Mouse (Mus musculus) erythroid progenitor cell, adult 5-6 weeks (primary cell): Measurements from ENCODE around the gene Prkca. TPM values are rescaled to one million over a fixed set of nuclear protein-coding genes. Genes with fewer than 3 reads are reported as not detected.

ENCODE experiments used
- ATAC-seq: replicated peaks from 2 replicates; pipeline ENCODE4 v1.8.0; 2016; ENCODE audit warnings: moderate number of reproducible peaks, mild to moderate bottlenecking, moderate TSS enrichment, inconsistent platforms; ENCODE audit not compliant: poor library complexity, low FRiP score, severe bottlenecking
- total RNA-seq, 2 experiments: library from RNA; stranded (forward) in 1 of 2; stranded (reverse) in 1 of 2; fragments of 150-400 nt in 1 of 2; fragments of 186-747, 209-891 nt in 1 of 2; gene quantifications; 2 replicates each; pipeline versions ENCODE4 v1.2.3 to v1.2.4; 2015 to 2017; ENCODE audit warnings: low replicate concordance in 2 of 2

Gene Prkca
- total RNA-seq, 2 experiments from 2014 or later = 0.30 to 14.3 TPM

DNA sequence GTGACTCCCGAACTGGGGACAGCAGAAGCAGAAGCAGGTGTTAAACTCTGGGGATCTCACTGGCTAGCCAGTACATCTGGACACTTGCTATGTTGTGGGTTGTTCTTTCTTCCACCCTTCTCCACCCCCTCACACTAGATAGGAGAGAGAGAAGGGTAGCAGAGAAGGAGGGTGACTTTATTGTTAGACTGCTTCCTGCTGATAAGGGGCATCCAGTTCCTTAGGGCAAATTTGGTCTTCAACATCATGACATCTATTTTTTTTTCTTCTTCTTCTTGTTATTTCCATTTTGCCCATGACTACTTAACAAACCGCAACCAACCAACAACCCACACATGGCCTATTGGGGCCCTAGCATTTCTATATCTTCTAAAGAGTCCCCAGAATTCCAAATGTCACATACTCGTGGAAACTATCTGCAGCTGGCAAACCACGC, 97.4 kb downstream of the Prkca start:
- ATAC-seq = no peak

DNA sequence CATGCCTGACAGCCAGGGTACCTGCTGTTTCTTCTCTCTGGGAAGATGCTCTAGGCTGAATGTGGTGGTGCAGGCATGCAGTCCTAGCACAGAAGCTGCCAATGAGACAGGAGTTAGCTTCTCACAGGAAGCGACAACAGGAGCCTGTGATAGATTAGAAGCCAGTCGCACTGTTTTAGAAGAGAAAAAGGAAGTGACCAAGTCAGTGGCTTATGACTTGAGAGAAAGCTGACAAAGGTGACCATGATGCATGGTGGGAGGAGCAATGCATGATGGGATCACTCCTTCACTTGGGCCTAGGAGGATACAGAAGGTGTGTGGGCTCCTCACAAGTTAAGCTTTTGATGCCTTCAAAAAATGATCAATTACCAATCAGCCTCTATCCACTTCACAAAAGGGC, 99.5 kb downstream of the Prkca start:
- ATAC-seq = no peak

DNA sequence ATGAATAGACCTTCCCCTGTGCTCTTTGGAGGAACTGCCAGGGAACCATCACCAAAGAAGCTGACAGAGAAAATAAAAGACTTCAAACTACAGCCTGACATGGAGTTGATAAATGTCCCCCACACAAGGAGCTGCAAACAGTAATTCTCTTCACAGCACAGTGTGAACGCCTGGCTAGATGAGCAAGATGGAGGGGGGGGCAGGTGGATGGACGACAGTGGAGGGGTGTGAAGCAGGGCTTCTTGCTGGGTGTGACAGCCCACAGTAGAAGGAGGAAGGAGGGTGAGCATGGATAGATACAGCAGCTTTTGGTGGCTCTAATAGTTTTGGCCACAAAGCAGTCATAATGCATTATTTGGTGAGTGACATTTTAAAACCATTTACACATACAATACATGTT, 100.1 kb downstream of the Prkca start:
- ATAC-seq = no peak

DNA sequence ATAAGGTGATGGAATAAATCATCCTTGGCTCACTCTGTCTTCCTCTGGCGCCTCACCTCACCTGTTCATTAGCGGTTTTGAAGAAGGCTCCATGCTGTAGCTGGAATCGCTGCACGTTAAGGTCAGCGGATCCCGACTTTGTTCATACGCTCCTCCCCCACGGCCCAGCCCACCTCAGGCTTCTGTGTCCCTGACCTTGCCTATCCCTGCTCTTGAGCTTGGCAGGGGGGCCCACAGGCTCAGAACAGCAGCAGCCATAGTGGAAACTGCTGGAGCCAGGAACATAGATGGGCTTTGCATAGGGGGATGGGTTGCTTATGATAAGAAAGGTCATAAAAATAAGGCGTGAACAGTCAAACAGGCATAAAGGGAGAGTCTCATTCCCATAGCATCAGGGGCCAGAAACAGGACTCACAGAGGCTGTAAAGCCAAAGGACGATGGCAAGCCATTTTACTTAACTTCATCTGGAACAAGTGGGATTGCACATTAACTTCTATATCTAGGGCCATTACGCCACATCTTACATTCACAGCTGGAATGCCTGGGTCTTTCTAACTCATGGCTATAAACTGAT, 102.7 kb downstream of the Prkca start:
- ATAC-seq = no peak

DNA sequence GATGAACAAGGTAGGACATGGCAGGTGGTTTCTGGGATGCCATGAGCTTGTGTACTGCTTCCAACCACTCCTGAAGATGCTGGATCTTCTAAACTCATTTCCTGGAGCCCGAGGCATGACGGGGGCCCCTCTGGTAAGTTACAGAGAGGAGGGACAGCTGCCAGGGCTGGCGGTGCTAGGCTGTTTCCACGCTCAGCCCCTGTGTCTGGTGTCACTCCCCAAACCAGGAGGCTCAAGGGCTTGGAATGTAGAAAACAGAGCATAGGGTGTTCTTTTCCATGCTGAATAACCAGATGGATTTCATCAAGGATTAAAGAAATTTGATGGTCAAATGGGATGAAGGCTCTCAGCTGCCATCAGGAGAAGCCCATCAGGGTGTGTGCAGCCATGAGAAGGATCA, 104.6 kb downstream of the Prkca start:
- no peak for ATAC-seq

DNA sequence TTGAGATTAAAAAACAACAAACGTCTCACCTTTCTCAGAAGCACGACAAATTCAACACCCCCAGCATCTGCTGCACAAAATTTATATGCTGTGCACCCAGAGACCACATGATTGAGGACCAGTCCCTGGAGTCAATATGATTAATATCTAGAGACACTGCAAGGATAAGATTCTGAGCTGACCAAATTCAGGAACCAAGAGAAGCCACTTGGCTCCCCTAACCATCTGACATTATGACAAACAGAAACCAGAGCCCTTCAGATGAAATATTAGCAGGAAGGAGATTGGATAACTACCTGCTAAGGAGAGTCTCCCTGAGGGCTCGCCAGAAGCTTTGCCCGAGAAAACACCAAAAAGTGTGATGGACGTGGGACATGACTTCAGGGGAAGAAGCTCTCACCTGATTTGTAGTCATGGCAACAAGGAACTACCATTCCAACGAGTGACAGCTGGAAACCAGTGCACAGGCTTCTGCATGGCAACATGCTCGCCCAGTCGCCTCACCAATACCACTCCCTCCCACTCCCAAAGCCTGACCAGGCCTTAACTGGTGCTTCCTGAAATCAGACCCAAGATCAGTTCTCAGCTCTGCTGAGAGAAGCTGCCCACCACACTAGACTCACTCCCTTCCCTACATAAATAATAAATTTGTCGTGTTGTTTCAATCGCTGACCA, 106.8 kb downstream of the Prkca start:
- no peak for ATAC-seq

DNA sequence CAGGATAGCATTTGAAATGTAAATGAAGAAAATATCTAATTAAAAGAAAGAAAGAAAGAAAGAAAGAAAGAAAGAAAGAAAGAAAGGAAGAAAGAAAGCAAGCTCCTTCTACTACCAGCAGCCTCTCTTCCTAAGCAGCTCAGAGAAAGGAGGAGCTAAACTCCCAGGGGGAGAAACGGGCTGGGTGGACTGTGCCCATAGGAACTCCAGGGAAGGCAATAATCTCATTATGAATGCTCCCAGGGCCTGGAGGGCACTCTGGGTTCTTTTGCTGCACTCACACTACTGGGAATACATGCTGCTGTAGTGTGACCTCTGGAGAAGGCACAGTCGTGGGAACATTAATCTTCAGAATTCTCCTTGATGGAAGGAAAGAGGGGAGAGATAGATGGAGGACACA, 107.5 kb downstream of the Prkca start:
- ATAC-seq = no peak

DNA sequence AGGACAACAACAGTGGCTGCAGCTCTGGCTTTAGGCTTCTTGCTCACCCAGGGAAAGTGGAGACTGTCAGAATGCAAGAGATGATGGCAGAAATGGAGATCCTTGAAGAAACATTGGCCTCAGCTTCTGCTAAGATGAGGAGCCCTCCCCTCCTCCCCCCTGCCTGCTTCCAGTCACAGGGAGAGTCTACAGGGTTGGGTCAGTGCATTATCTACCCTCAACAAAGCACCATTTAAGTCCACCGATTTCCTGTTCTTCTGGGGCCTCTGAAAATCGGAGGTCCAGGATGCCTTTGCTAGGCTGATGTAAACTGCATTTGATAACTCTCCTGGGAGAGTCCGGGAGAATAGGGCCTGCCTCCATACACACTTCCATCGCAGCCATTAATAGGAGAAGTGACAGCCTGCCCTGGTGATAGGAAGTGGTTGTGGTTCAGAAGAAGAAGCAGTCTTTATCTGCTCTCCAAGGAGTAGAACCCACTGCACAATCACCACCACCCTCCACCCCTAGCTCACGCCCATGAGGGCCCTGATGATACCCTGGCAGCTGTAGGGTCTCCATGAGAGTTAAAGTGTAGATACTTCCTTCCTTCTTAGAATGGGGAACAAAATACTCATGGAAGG, 108.5 kb downstream of the Prkca start:
- ATAC-seq = no peak

DNA sequence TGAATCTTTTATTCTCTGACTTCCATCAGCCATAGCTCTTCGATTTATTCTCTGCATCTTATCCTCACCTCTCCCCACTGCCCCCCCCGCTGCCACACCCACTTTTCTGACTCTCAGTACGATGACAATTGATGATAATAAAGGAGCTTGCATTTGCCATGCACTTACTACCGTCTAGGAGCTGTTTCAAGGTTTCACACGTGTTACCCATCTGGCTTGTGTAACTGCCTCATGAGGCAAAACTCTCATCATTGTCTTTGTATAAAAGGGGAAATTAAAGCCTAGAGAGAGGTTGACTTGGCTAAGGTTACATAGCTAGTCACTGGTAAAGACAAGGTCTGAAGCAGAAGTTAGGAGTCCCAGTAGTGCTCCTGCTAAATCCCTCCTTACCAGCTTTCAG, 110.7 kb downstream of the Prkca start:
- no peak for ATAC-seq

DNA sequence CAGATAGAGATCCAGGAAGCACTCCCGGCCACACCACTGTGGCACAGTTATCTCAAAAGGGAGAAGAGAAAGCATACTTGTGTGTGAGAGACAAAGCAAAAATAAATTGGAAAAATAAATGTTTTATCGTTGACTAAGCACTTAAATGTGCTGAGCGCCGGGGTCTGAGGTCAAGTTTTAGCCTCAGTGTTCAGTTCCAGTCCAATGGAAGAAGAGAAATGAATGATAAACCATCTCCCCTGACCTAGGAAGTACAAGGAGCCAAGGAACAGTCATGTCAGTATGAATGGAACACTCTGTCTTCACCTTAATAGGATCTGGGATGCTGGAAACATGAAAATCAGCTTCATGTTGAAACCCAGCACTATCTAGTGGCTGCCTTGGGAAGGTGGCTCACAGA, 113.6 kb downstream of the Prkca start:
- no peak for ATAC-seq

DNA sequence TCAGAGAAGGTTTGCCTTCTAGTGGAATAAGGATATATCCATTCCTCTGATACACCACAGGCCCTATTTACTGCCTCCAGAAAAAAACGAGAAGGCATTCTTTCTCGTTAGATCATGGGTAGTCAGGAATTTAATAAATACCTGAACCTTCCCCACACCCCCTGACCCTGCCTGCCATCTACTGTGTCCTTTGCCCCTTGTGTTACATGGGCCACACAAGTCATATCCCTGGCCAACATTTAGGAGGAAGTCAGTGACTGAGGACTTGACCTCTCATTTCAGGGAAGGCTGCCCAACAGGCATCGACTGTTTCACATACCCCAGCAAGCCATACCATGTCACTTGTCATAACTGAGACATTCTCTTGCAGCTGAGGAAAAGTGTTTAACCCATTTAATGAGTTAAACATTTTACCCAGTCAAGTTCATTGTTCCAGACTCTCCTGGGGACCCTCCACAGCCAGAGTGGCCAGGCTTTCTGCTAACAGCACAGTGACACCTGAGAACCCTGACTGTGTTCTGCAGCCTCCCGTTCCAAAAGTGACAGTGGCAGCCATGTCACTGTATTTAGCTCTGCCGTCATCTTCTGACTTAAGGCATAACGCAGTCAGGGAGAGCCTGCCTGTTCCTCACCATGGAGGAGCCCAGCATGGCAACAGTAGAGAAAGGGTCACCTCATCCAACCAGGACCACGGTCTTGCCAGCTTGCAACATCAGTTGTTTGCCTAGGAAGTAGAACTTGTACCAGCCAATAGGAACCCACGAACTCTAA, 114.4 kb downstream of the Prkca start:
- ATAC-seq = no peak

DNA sequence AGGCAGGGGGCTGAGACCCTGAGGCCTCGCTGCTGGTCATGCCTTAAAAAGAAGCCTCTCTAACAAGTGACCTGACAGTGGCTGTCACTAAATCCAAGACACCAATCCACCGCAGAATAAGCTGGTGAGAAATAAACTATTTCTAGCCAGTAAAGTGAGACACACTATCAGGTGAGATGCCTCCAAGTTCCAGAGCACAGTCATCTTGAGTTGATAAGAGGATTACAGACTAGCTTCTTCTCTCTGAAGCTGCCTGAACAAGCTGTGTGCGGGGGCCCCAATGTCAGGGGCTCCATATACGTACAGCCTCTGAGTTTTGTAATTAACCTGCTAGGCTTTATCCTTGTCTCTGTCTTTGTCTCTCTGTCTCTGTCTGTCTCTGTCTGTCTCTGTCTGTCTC, 115.2 kb downstream of the Prkca start:
- no peak for ATAC-seq

DNA sequence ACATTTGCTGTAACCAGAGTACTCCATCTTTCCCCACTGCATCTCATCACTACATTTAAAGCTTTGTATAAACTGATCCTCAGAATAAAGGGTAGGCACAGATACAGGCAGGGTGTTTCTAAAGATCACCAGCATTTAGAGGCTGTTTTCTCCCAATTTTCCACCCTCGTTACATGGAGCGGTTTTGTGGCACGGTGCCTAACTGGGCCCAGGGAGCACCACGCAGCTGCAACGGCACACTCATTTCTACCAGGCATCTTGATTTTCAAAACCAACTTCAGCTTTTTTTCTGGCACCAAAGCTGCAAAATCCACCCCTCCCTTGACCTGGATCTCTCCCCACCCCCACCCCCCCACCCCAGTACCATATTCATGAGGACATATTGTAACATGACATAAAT, 117.5 kb downstream of the Prkca start:
- no peak for ATAC-seq

DNA sequence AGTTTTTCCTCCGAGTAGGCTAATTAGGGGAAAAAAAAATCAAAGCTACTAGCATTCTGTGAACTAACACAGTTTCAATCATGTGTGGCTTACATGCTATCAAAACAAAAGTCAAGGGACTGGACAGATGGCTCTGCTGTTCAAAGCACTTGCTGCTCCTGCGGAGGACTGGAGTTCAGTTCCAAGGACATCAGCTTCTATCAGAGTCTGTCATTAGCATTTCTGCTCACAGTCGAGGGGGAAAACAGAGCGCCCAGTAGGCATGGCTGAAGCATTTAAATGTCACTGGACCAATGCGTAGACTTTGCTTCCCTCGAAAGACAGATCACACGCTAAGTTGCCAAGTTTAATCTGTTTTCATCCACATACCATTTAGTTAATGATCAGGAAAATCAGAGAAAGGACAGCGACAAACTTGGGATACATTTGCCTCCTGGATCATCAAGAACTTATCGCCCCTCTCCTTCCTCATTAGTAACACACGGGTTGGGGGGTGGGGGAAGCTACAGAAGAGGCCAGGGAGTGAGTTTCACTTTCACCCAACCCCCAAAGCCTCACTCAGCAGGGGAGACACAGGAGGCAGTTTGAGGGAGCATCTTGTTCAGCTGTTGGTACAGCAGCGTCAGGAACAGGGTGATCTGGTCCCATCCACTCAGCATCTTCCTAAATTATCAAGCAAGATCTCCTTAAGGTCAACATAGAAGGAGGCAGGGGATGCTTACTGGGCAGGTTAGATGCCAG, 119.3 kb downstream of the Prkca start:
- no peak for ATAC-seq

DNA sequence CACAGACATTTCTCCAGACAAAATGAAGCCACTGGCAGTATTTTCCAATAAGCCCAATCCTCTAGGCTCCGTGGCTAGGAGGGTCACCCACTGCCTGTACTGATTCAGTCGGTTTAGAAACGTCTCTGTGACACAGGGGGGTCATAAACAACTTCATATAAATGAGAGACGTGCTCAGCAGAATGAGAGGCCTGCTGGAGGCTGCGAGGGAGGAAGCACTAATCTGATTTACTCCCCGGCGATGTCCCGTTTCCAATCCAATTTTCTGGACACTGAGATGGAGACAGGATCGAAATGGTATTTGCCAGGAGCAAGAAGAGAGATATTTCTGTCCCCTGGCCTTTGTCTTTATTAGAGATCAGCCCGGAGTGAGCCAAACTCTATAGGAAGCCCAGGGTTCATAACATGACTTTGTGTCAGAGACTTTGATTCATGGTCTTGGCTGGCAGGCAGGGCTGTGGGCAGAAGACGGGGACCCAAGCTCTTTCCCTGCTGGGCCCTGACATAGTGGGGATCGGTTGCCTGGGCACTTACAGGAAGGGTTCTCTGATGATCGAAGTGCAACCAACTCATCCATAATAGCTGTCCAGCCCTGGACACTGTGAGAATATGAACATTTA, 120.0 kb downstream of the Prkca start:
- ATAC-seq = no peak

DNA sequence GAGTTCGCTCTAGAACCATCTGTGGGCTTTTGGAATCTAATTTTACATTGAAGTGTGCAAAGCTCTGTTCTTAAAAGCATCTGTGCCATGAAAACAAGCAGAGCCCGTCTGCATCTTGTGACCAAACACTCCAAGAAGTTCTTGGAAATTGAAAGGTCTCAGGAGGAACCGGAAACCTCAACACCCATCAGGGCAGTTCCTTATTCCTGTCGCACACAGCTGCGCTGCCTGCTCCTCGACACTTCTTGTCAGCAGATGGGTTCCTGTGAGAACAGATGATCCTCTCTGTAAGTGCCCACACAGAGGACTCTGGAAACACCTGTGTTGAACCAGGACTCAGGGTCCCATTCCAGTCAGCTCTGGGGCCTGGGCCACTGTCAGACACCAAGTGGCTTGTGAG, 120.6 kb downstream of the Prkca start:
- ATAC-seq = no peak

DNA sequence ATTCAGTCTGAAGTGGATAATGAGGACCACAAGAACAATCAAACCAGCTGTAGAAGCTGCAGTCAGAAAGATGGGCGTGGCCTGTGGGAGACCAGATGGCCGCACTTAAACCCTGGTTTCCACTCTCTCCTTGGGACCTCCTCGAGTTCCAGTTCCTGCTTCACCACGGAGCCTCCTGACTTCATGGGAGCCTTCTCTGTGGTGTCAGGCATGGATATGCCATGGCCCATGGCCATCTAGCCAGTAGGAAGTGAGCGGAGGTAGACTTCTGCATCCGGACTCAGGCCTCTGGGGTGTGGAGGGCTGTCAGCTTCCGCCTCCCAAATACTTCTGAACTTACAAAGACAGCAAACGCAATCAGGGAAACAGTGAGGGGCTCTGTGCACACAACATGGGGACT, 121.1 kb downstream of the Prkca start:
- ATAC-seq = no peak

DNA sequence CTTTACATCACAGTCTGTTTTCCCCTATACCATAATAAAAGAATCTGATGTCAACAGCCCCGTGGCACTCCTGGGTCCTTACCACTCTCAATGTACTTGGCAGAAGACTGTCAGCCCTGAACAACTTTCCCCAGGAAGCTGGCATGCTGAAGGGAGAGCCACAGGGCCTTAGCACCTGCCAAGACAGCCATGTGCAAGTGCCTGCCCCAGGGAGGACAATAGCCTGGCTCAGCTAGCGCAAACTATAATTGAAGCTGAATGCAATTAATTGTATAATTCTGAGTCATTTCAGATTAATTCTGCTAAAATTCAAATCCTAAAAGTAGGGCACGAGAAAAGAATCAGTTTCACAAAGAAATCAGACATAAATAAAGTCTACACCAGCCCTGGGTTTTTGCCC, 121.7 kb downstream of the Prkca start:
- no peak for ATAC-seq

DNA sequence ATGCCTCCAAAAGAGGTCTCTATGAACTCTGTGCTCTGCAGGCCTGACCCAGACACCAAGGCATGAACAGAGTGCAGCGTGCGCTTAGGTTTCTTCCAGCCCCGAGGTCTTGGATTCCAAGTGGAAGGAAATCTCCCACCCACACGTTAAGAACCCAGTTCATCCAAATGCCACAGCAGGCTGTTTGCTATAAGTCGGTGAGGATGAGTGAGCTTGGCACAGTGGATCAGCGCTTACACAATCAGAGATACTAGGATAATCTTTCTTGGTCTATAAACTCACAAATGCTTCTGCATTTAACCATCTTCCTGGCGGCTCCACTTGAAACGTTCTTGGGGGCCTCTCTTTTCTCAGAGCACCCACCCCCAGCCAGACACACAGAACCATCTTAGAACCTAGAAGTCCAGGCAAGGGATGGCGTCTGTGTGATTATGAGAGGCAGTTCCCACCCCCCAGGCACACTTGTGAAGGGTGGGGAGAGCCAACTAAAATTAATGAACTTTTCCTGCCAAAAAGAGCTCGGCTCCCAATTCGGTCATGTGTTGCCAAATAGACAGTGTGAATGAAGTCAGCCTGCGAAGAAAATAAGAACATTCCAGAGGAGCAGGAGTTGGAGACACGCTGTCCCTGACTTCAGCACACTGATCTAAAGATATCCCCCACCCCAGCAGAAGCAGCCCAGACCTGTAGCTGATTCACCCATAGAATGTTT, 122.4 kb downstream of the Prkca start:
- no peak for ATAC-seq
